Comparison of ENCODE assay signal across 18 mouse cellular contexts in the genomic region with DNA sequence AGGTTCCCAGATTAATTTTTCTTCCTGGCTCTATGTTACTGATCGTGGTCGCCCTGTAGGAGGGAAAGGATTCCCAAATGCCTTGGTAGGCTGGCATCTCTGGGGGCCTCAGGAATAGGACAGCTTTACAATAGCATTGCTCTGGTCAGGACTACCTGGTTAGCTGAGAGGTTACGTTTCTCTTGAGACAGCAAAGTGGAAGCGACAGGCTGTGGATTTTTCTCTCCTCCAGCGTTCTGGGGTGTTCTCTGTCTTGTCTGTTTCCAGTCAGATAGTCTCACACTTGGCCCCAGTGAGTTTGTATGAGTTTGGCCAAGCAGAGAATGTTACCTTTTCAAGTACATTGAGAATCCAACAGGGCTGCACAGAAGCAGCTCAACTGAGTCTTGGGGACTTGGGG.
A peak's percentile ranks its signal among the peaks of the same experiment; 100 is the strongest.
DNase-seq lines count a peak whose midpoint lies in the region; ATAC-seq and TF ChIP-seq lines count a peak whose summit lies in the region.
"Had no signal": no experiment of that assay in that cellular context is flagged by ENCODE, and none has a peak within 500 bp of the region (broad histone marks: within the 10 kb centered on the region; RNA-seq: fewer than 3 reads in every experiment).

No protein-coding gene starts in this region.

- no peaks in the 10 kb centered on the region for H3K9me3 ChIP-seq in forebrain, embryonic 10.5 days
- no peaks in the 10 kb centered on the region for H3K9me3 ChIP-seq in forebrain, embryonic 12.5 days
- no peaks in the 10 kb centered on the region for H3K9me3 ChIP-seq in heart, embryonic 15.5 days (replicated peaks)
- no peaks in the 10 kb centered on the region for H3K9me3 ChIP-seq in kidney, postnatal 0 days (replicated peaks; ENCODE audit: low read length)
- H3K9me3 ChIP-seq: hindbrain, embryonic 15.5 days had no signal

- DNase-seq in forebrain, embryonic 10.5 days (ENCODE audit: extremely low spot score, low spot score): no peak
- no peak for DNase-seq in heart, postnatal 36 days
- peak; percentile 14 for DNase-seq in kidney, postnatal 0 days (ENCODE audit: low spot score)
- DNase-seq in kidney, postnatal 4 days: no peak
- DNase-seq in adrenal gland, postnatal 25 days: no peak
- DNase-seq: adrenal gland, postnatal 10 days; cerebellum, adult 11-12 months; cerebellum, adult 9-10 months; cerebellum, postnatal 25 days; gastrocnemius, postnatal 10 days; heart, adult 18-20 months had no signal

- no peaks in the 10 kb centered on the region for H3K27me3 ChIP-seq in forebrain, embryonic 10.5 days (ENCODE audit: poor library complexity, severe bottlenecking)
- no peaks in the 10 kb centered on the region for H3K27me3 ChIP-seq in forebrain, embryonic 12.5 days
- H3K27me3 ChIP-seq in heart, embryonic 15.5 days: no peaks in the 10 kb centered on the region
- no peaks in the 10 kb centered on the region for H3K27me3 ChIP-seq in kidney, postnatal 0 days (ENCODE audit: insufficient read depth, low read length)
- H3K27me3 ChIP-seq: hindbrain, embryonic 15.5 days had no signal

- no peaks in the 10 kb centered on the region for H3K36me3 ChIP-seq in forebrain, embryonic 10.5 days (replicated peaks)
- H3K36me3 ChIP-seq in forebrain, embryonic 12.5 days (replicated peaks): no peaks in the 10 kb centered on the region
- no peaks in the 10 kb centered on the region for H3K36me3 ChIP-seq in heart, embryonic 15.5 days
- H3K36me3 ChIP-seq in kidney, postnatal 0 days (ENCODE audit: insufficient read depth, low read length): no peaks in the 10 kb centered on the region
- H3K36me3 ChIP-seq: hindbrain, embryonic 15.5 days had no signal

- no peak overlapping the region for H3K4me3 ChIP-seq in forebrain, embryonic 10.5 days
- no peak overlapping the region for H3K4me3 ChIP-seq in forebrain, embryonic 12.5 days (replicated peaks)
- H3K4me3 ChIP-seq in heart, embryonic 15.5 days: no peak overlapping the region
- no peak overlapping the region for H3K4me3 ChIP-seq in kidney, postnatal 0 days (replicated peaks; ENCODE audit: low read depth, low read length)
- H3K4me3 ChIP-seq: erythroblast, embryonic 14.5 days; hindbrain, embryonic 15.5 days had no signal

- intact Hi-C loops in heart, postnatal 36 days (cut with DNase I): no loop called here

- H3K4me1 ChIP-seq in forebrain, embryonic 10.5 days: peaks cover 23% of the 10 kb centered on the region
- H3K4me1 ChIP-seq in forebrain, embryonic 12.5 days: 0 out of 2 replicates have a peak, but pooled peaks cover 3% of the 10 kb centered on the region
- peaks cover 8% of the 10 kb centered on the region for H3K4me1 ChIP-seq in heart, embryonic 15.5 days (replicated peaks)
- no peaks in the 10 kb centered on the region for H3K4me1 ChIP-seq in kidney, postnatal 0 days (replicated peaks; ENCODE audit: insufficient read depth, low read length)
- H3K4me1 ChIP-seq: hindbrain, embryonic 15.5 days had no signal

- TF ChIP-seq CTCF in kidney, postnatal 0 days (IDR thresholded peaks at IDR 0.05; ENCODE audit: low read depth): no peak

- no peak overlapping the region for H3K4me2 ChIP-seq in forebrain, embryonic 12.5 days
- H3K4me2 ChIP-seq in heart, embryonic 15.5 days: no peak overlapping the region
- no peak overlapping the region for H3K4me2 ChIP-seq in kidney, postnatal 0 days (ENCODE audit: low read length)
- H3K4me2 ChIP-seq: hindbrain, embryonic 15.5 days had no signal

- ATAC-seq in forebrain, embryonic 12.5 days (ENCODE audit: low FRiP score): no peak
- ATAC-seq in heart, embryonic 15.5 days (replicated peaks; ENCODE audit: insufficient number of reproducible peaks, insufficient read depth, low FRiP score, low read depth): no peak
- no peak for ATAC-seq in kidney, postnatal 0 days (replicated peaks; ENCODE audit: low FRiP score, low read depth)
- ATAC-seq: forebrain, embryonic 16.5 days; inflammation-experienced regulatory T-cells, adult 6 months; intestine, postnatal 0 days had no signal

- 0 out of 2 replicates have a peak overlapping the region, but pooled peaks have one; percentile 9 for H3K27ac ChIP-seq in forebrain, embryonic 10.5 days
- H3K27ac ChIP-seq in forebrain, embryonic 12.5 days: no peak overlapping the region
- 0 out of 2 replicates have a peak overlapping the region, but pooled peaks have one; percentile 67 for H3K27ac ChIP-seq in heart, embryonic 15.5 days
- no peak overlapping the region for H3K27ac ChIP-seq in kidney, postnatal 0 days
- H3K27ac ChIP-seq: hindbrain, embryonic 15.5 days had no signal

- no peak overlapping the region for H3K9ac ChIP-seq in forebrain, embryonic 12.5 days
- H3K9ac ChIP-seq in heart, embryonic 15.5 days: no peak overlapping the region
- no peak overlapping the region for H3K9ac ChIP-seq in kidney, postnatal 0 days (ENCODE audit: low read depth, low read length)
- H3K9ac ChIP-seq: hindbrain, embryonic 15.5 days had no signal

- 83% methylated on average over 5 of the region's 5 CpGs for WGBS in forebrain, embryonic 10.5 days
- 86% methylated on average over 5 of the region's 5 CpGs for WGBS in forebrain, embryonic 12.5 days
- 77% methylated on average over 5 of the region's 5 CpGs for WGBS in heart, embryonic 15.5 days
- 51% methylated on average over 5 of the region's 5 CpGs for WGBS in kidney, postnatal 0 days

Comparison
In these comparisons a context has a peak if more than half of its experiments do, and no peak if none do; other contexts are left out.
1. H3K27ac ChIP-seq: peak in forebrain, embryonic 10.5 days (single experiment) and heart, embryonic 15.5 days (single experiment); none in forebrain, embryonic 12.5 days (single experiment) and kidney, postnatal 0 days (single experiment).